ENCODE assay signal across 8 mouse cellular contexts in the genomic region with DNA sequence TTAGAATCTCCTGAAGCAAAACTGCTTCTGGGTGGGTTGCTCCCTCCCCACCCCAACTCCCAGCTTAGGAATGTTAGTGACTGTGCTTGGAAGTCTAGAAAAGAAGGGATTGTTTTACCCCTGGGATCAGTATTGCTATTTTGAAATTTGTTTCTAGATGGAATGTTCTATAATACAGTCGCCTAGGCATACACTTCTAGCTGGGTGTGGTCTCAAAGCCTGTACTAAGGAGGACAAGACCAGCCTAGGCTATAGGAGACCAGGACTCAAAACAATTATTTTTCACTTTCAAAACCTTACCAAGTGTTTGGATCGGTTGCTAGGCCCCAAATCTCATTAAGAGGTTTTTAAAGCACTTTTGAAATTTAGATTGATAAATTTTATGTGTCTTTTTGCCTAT. TPM values are rescaled to one million over a fixed set of nuclear protein-coding genes. Genes with fewer than 3 reads are reported as not detected.
A peak's percentile ranks its signal among the peaks of the same experiment; 100 is the strongest.
DNase-seq lines count a peak whose midpoint lies in the region; ATAC-seq lines count a peak whose summit lies in the region.

No protein-coding gene starts in this region.

- no peaks in the 10 kb centered on the region for H3K27me3 ChIP-seq in neural tube, embryonic 11.5 days (ENCODE audit: control insufficient read depth, insufficient read depth, low read length)
- H3K27me3 ChIP-seq in forebrain, embryonic 10.5 days (ENCODE audit: poor library complexity, severe bottlenecking), result no peaks in the 10 kb centered on the region
- no peaks in the 10 kb centered on the region for H3K27me3 ChIP-seq in limb, embryonic 13.5 days
- H3K27me3 ChIP-seq in stomach, embryonic 15.5 days (replicated peaks), result no peaks in the 10 kb centered on the region

- peaks cover 5% of the 10 kb centered on the region for H3K4me1 ChIP-seq in neural tube, embryonic 11.5 days (ENCODE audit: control insufficient read depth, insufficient read depth, low read length)
- peaks cover 44% of the 10 kb centered on the region for H3K4me1 ChIP-seq in forebrain, embryonic 10.5 days
- peaks cover 31% of the 10 kb centered on the region for H3K4me1 ChIP-seq in limb, embryonic 13.5 days
- 0 out of 2 replicates have a peak, but pooled peaks cover 4% of the 10 kb centered on the region for H3K4me1 ChIP-seq in stomach, embryonic 15.5 days

- 0 out of 2 replicates have a peak, but pooled peaks have one; percentile 10 for ATAC-seq in neural tube, embryonic 11.5 days (ENCODE audit: insufficient read depth, low FRiP score, low TSS enrichment)
- no peak; the same call in 1 of the 2 replicates for ATAC-seq in limb, embryonic 13.5 days (ENCODE audit: low FRiP score, low read depth)
- no peak for ATAC-seq in stomach, embryonic 15.5 days (ENCODE audit: insufficient read depth, low FRiP score, low read depth)

- WGBS in neural tube, embryonic 11.5 days, result 66% methylated on average over 2 of the region's 2 CpGs
- WGBS in forebrain, embryonic 10.5 days, result 57% methylated on average over 2 of the region's 2 CpGs
- WGBS in limb, embryonic 13.5 days, result 66% methylated on average over 2 of the region's 2 CpGs
- WGBS in stomach, embryonic 15.5 days, result 58% methylated on average over 2 of the region's 2 CpGs

- H3K9ac ChIP-seq in neural tube, embryonic 11.5 days (ENCODE audit: low read length), result peak overlapping the region; percentile 22; the same call in 1 of the 2 replicates
- H3K9ac ChIP-seq in limb, embryonic 13.5 days, result 0 out of 2 replicates have a peak overlapping the region, but pooled peaks have one; percentile 48
- H3K9ac ChIP-seq in stomach, embryonic 15.5 days, result no peak overlapping the region

- peak overlapping the region; percentile 40 for H3K4me2 ChIP-seq in neural tube, embryonic 11.5 days (ENCODE audit: low read depth)
- peak overlapping the region; percentile 56 for H3K4me2 ChIP-seq in limb, embryonic 13.5 days (replicated peaks)
- H3K4me2 ChIP-seq in stomach, embryonic 15.5 days, result peak overlapping the region; percentile 52

- H3K9me3 ChIP-seq in neural tube, embryonic 11.5 days (ENCODE audit: control insufficient read depth, low read length), result no peaks in the 10 kb centered on the region
- H3K9me3 ChIP-seq in forebrain, embryonic 10.5 days, result no peaks in the 10 kb centered on the region
- H3K9me3 ChIP-seq in limb, embryonic 13.5 days, result no peaks in the 10 kb centered on the region
- H3K9me3 ChIP-seq in stomach, embryonic 15.5 days, result no peaks in the 10 kb centered on the region

- DNase-seq in neural tube, embryonic 11.5 days (ENCODE audit: low spot score), result no peak
- no peak for DNase-seq in neural tube, embryonic 10.5 days (ENCODE audit: extremely low spot score, low spot score)
- DNase-seq in forebrain, embryonic 10.5 days (ENCODE audit: extremely low spot score, low spot score), result no peak
- no peak for DNase-seq in frontal cortex, adult 2 months (ENCODE audit: extremely low spot score in 1 of 2, low spot score in 1 of 2)
- no peak for DNase-seq in testis, postnatal 14 days (ENCODE audit: low spot score)
- no peak for DNase-seq in spleen, adult 18-20 months

- no peak overlapping the region for H3K27ac ChIP-seq in neural tube, embryonic 11.5 days (ENCODE audit: low read depth, low read length)
- peak overlapping the region; percentile 97 for H3K27ac ChIP-seq in forebrain, embryonic 10.5 days
- H3K27ac ChIP-seq in limb, embryonic 13.5 days, result 0 out of 2 replicates have a peak overlapping the region, but pooled peaks have one; percentile 6
- peak overlapping the region; percentile 80 for H3K27ac ChIP-seq in stomach, embryonic 15.5 days

- H3K4me3 ChIP-seq in neural tube, embryonic 11.5 days (ENCODE audit: low read depth, low read length), result peak overlapping the region; percentile 86
- H3K4me3 ChIP-seq in forebrain, embryonic 10.5 days, result peak overlapping the region; percentile 85
- H3K4me3 ChIP-seq in limb, embryonic 13.5 days, result peak overlapping the region; percentile 85
- peak overlapping the region; percentile 84 for H3K4me3 ChIP-seq in stomach, embryonic 15.5 days (replicated peaks)

- H3K36me3 ChIP-seq in neural tube, embryonic 11.5 days (ENCODE audit: control insufficient read depth, insufficient read depth, low read length), result no peaks in the 10 kb centered on the region
- H3K36me3 ChIP-seq in forebrain, embryonic 10.5 days (replicated peaks), result peaks cover 25% of the 10 kb centered on the region
- peaks cover 9% of the 10 kb centered on the region for H3K36me3 ChIP-seq in limb, embryonic 13.5 days
- no peaks in the 10 kb centered on the region for H3K36me3 ChIP-seq in stomach, embryonic 15.5 days

RNA-seq across cellular contexts. Expression of gene Ect2, which starts 0.6 kb away (rescaled TPM):
- polyA plus RNA-seq in neural tube, embryonic 11.5 days (2014; fragmentation: Nextera tagmentation; extraction: Ambion mirVana), result 79.1 and 87.4 TPM in 2 replicates
- polyA plus RNA-seq in forebrain, embryonic 10.5 days (2016; fragmentation: Nextera tagmentation; extraction: Ambion mirVana), result 110 and 121 TPM in 2 replicates
- 45.2 and 47.2 TPM in 2 replicates for polyA plus RNA-seq in limb, embryonic 13.5 days (2015; fragmentation: Nextera tagmentation; extraction: Ambion mirVana)
- polyA plus RNA-seq in stomach, embryonic 15.5 days (2015; fragmentation: Nextera tagmentation; extraction: Ambion mirVana), result 43.5 and 46.2 TPM in 2 replicates
- polyA plus RNA-seq in frontal cortex, adult 2 months (2012; rRNA removed), result 0.69 and 0.80 TPM in 2 replicates

RNA-seq across cellular contexts. Expression of gene Nceh1, which starts 28.5 kb away (rescaled TPM):
- polyA plus RNA-seq in neural tube, embryonic 11.5 days (2014; fragmentation: Nextera tagmentation; extraction: Ambion mirVana), result 3.3 and 4.0 TPM in 2 replicates
- polyA plus RNA-seq in forebrain, embryonic 10.5 days (2016; fragmentation: Nextera tagmentation; extraction: Ambion mirVana), result 5.0 and 5.6 TPM in 2 replicates
- polyA plus RNA-seq in limb, embryonic 13.5 days (2015; fragmentation: Nextera tagmentation; extraction: Ambion mirVana), result 4.4 and 4.9 TPM in 2 replicates
- polyA plus RNA-seq in stomach, embryonic 15.5 days (2015; fragmentation: Nextera tagmentation; extraction: Ambion mirVana), result 8.3 and 9.4 TPM in 2 replicates
- 46.9 and 49.9 TPM in 2 replicates for polyA plus RNA-seq in frontal cortex, adult 2 months (2012; rRNA removed)

Comparison
In these comparisons a context has a peak if more than half of its experiments do, and no peak if none do; other contexts are left out.
1. RNA of gene Ect2, which starts 0.6 kb away (polyA plus RNA-seq): 110 to 121 TPM in forebrain, embryonic 10.5 days, 79.1 to 87.4 TPM in neural tube, embryonic 11.5 days, 45.2 to 47.2 TPM in limb, embryonic 13.5 days and 43.5 to 46.2 TPM in stomach, embryonic 15.5 days; 0.69 to 0.80 TPM in frontal cortex, adult 2 months; every median in the first group is over 10 times any median in the second.
2. Peak in every context shown above with its lines, with median percentiles within 50 percentile points of each other: H3K4me2 ChIP-seq and H3K4me3 ChIP-seq.